Mouse (Mus musculus): ENCODE results near the gene Ncf1.

DNA sequence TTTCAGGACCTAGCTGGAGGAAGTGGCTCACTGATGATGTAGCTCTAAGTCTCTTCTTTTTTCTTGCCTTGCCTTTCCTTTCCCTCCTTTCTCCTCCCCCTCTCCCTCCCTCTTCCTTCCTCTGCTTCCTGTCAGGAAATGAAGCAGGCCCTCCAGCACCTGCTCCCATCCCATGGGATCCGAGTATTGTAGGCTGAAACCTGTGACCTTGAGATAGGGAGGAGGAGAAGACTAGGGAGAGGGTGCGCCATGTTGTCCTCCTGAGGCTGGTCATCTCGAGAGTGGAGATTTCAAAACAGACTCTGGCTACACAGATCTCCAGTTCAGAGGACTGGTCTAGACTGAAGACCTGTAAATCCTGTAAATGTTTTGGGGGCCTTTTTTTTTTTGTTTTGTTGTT is 47.3 kb downstream of the Ncf1 start:
- TF ChIP-seq GATA1 (IDR thresholded peaks at IDR 0.05; ENCODE audit: low read length) (no peak), TAL1 (IDR thresholded peaks at IDR 0.05; ENCODE audit: low read length) (no peak)

Measured in erythroblast, embryonic 14.5 days (primary cell).